Mouse (Mus musculus) mouse trophoblast stem cell (cell line): ENCODE results near the gene Gm29049.
"Not testable (repeated sequence)": the region's sequence is repeated elsewhere in the genome, so short reads cannot be mapped to it uniquely, and the experiment has no call there.

Source experiments
- in situ Hi-C, 2 experiments: fragments of 300-500 bp; cut with MseI, MboI; formaldehyde crosslinking; loops; 2 replicates in 1 of 2; 3 replicates in 1 of 2; pipeline ENCODE4 v1.15.1; 2025

Gene Gm29049

DNA sequence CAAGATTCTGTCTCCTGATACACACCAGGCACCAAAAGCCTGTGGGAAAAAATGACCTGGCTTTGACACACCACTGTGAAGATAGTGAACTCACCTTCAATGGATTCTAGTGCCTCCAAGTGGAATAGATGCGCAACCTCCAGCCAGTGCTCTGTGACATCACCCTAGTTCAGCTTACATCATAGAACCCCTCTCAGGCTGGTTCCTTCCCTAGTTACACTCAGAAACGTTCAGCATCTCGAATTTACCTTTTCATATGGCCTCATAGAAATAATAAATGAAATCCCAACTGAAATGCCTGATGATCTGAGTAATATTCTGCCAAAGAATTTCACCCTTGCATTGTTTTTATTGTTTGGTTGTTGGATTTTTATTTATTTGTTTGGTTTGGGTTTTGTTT, at the start of gene Gm29049:
Gm29049 (minus strand) TSS at position 101 of the 400 bp plus-strand sequence.
- in situ Hi-C loops = not testable (repeated sequence)
